Mouse (Mus musculus): Measurements from ENCODE around the gene Cmtr1. TPM values are rescaled to one million over a fixed set of nuclear protein-coding genes. Genes with fewer than 3 reads are reported as not detected.

The Cmtr1 gene
- polyA plus RNA-seq, 1 experiment from 2014 or later, result 48.7 TPM

DNA sequence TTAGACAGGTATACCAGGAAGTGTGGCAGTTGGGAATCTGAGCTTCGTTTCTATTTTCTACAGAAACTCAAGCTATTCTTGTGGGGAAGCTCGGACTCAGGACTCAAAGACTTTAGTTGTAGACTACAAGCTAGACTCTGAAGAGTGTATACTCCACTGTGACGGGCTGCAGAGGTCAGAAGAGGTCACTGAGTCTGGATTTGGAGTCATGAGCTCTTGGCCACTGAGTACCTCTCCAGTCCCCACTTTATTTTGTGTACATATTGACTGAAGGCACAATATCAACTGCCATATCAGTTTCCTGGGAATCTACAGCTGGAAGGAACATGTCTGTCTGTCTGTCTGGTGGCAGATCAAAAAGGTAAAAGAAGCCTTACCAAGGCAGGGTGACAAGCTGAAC is 41.2 kb upstream of the Cmtr1 start:
- 80% methylated on average over 3 of the region's 3 CpGs for WGBS
- no peaks in the 10 kb centered on the region for H3K9me3 ChIP-seq (ENCODE audit: control insufficient read depth, low read length)
- no peak overlapping the region for H3K9ac ChIP-seq (ENCODE audit: low read length)
- no peak for ATAC-seq (ENCODE audit: low FRiP score, low TSS enrichment)
- no peak overlapping the region for H3K4me2 ChIP-seq (replicated peaks; ENCODE audit: low read depth)
- no peaks in the 10 kb centered on the region for H3K27me3 ChIP-seq (ENCODE audit: control insufficient read depth, insufficient read depth, low read length)
- no peaks in the 10 kb centered on the region; the same call in 1 of the 2 replicates for H3K4me1 ChIP-seq (replicated peaks; ENCODE audit: control insufficient read depth, insufficient read depth)
- peaks cover 7% of the 10 kb centered on the region for H3K36me3 ChIP-seq (ENCODE audit: control insufficient read depth, insufficient read depth, low read length)
- H3K4me3 ChIP-seq (ENCODE audit: low read depth, low read length), result no peak overlapping the region
- no peak for DNase-seq (ENCODE audit: low spot score)
- TF ChIP-seq CTCF (IDR thresholded peaks at IDR 0.05; ENCODE audit: low read depth) (no peak), EP300 (optimal IDR thresholded peaks at IDR 0.05) (no peak)
- no peak overlapping the region for H3K27ac ChIP-seq (replicated peaks)

DNA sequence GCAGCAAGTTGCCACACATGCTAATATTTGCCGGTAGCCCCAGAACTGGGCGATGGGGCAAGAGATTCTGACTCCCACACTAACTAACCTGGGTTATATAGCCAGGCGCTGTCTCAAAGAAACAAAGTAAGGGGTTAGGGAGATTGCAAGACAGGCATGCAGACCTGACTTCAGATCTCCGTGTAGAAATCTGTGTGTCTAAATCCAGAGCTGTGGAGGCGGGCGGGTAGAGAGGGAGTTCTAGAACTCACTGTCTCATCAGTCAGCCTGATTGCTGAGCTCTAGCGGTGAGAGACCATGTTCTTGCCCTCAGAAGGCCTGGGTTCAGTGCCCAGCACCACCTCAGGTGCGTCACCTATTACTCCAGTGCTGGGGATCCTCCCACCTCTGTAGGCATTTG is 36.9 kb upstream of the Cmtr1 start:
- Histone ChIP-seq H3K4me1 (replicated peaks; ENCODE audit: control insufficient read depth, insufficient read depth) (no peaks in the 10 kb centered on the region), H3K27me3 (ENCODE audit: control insufficient read depth, insufficient read depth, low read length) (no peaks in the 10 kb centered on the region), H3K4me2 (replicated peaks; ENCODE audit: low read depth) (no peak overlapping the region), H3K9me3 (ENCODE audit: control insufficient read depth, low read length) (no peaks in the 10 kb centered on the region), H3K4me3 (ENCODE audit: low read depth, low read length) (no peak overlapping the region), H3K36me3 (ENCODE audit: control insufficient read depth, insufficient read depth, low read length) (peaks cover 20% of the 10 kb centered on the region), H3K27ac (replicated peaks) (no peak overlapping the region), H3K9ac (ENCODE audit: low read length) (no peak overlapping the region)
- TF ChIP-seq EP300 (optimal IDR thresholded peaks at IDR 0.05) (no peak), CTCF (IDR thresholded peaks at IDR 0.05; ENCODE audit: low read depth) (no peak)
- DNase-seq (ENCODE audit: low spot score) (no peak), ATAC-seq (ENCODE audit: low FRiP score, low TSS enrichment) (no peak)
- WGBS, result 91% methylated on average over 8 of the region's 8 CpGs

DNA sequence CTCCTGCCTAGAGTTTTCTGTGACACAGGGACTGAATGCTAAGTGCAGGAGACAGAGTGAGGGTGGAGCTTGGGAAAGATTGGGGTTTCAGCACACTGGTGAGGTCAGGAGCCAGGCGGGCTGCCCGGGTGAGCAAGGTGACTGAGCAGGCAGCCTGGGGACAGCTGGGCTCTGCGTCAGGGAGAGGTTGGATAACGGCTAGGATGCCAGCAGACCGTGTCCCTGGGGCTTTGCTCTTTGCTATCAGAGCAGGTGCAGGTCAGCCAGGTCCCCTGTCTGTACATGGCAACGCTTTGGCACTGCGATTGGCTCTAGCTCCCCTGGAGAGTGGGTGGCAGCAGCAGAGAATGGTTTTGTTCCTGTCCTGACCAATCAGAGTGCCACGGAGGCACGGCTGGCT is 33.1 kb upstream of the Cmtr1 start:
- DNase-seq (ENCODE audit: low spot score) (no peak), ATAC-seq (ENCODE audit: low FRiP score, low TSS enrichment) (no peak)
- Histone ChIP-seq H3K36me3 (ENCODE audit: control insufficient read depth, insufficient read depth, low read length) (peaks cover 26% of the 10 kb centered on the region), H3K27me3 (ENCODE audit: control insufficient read depth, insufficient read depth, low read length) (no peaks in the 10 kb centered on the region), H3K9ac (ENCODE audit: low read length) (no peak overlapping the region), H3K4me3 (ENCODE audit: low read depth, low read length) (no peak overlapping the region), H3K27ac (replicated peaks) (no peak overlapping the region), H3K9me3 (ENCODE audit: control insufficient read depth, low read length) (no peaks in the 10 kb centered on the region), H3K4me1 (replicated peaks; ENCODE audit: control insufficient read depth, insufficient read depth) (no peaks in the 10 kb centered on the region), H3K4me2 (replicated peaks; ENCODE audit: low read depth) (no peak overlapping the region)
- no peak for TF ChIP-seq EP300 (optimal IDR thresholded peaks at IDR 0.05)
- TF ChIP-seq CTCF (IDR thresholded peaks at IDR 0.05; ENCODE audit: low read depth), result no peak
- WGBS, result 92% methylated on average over 9 of the region's 9 CpGs

DNA sequence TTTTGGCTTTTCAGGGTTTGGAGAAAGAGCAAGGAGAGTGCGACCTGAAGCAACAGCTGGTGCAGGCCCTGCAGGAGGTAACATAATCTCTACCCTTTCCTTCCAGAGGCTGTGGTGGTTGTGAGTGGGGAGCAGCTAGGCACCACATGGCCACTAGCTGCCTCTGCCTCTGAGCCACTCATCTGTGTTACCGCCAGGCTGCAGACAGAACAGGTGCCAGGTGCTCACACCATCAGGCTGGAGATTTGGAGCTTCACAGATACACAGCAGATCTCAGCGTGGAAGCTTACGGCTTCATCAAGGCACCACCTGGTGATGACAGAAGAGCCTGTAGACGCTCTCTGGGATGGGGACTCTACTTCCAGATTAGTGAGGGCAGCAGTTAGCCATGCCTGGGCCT is 31.4 kb upstream of the Cmtr1 start:
- Histone ChIP-seq H3K4me1 (replicated peaks; ENCODE audit: control insufficient read depth, insufficient read depth) (no peaks in the 10 kb centered on the region), H3K9me3 (ENCODE audit: control insufficient read depth, low read length) (no peaks in the 10 kb centered on the region), H3K36me3 (ENCODE audit: control insufficient read depth, insufficient read depth, low read length) (peaks cover 28% of the 10 kb centered on the region), H3K4me2 (replicated peaks; ENCODE audit: low read depth) (no peak overlapping the region), H3K27me3 (ENCODE audit: control insufficient read depth, insufficient read depth, low read length) (no peaks in the 10 kb centered on the region), H3K27ac (replicated peaks) (no peak overlapping the region), H3K9ac (ENCODE audit: low read length) (no peak overlapping the region), H3K4me3 (ENCODE audit: low read depth, low read length) (no peak overlapping the region)
- 89% methylated on average over 5 of the region's 5 CpGs for WGBS
- no peak for ATAC-seq (ENCODE audit: low FRiP score, low TSS enrichment)
- DNase-seq (ENCODE audit: low spot score), result no peak
- TF ChIP-seq EP300 (optimal IDR thresholded peaks at IDR 0.05) (no peak), CTCF (IDR thresholded peaks at IDR 0.05; ENCODE audit: low read depth) (no peak)

DNA sequence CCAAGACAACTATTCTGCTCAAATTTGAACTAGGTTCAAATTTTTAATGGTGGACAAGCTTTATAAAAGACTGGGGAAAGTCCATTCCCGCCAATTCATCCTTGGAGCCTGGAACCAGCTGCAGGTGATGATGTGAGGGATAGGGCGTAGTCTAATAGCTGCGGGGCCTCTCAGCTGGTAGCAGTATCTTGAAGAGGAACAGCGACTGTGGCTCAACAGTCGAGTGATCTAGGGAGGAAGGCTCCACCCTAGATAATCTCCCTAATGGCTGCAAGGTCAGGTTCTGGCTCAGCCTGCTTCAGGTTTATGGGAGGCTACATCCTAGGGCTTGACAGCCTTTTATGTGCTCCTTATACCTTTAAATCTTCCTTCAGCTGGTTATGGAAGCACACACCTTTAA is 30.8 kb upstream of the Cmtr1 start:
- Histone ChIP-seq H3K9ac (ENCODE audit: low read length) (no peak overlapping the region), H3K27ac (replicated peaks) (no peak overlapping the region), H3K4me2 (replicated peaks; ENCODE audit: low read depth) (no peak overlapping the region), H3K4me3 (ENCODE audit: low read depth, low read length) (no peak overlapping the region), H3K9me3 (ENCODE audit: control insufficient read depth, low read length) (no peaks in the 10 kb centered on the region), H3K4me1 (replicated peaks; ENCODE audit: control insufficient read depth, insufficient read depth) (no peaks in the 10 kb centered on the region), H3K27me3 (ENCODE audit: control insufficient read depth, insufficient read depth, low read length) (no peaks in the 10 kb centered on the region), H3K36me3 (ENCODE audit: control insufficient read depth, insufficient read depth, low read length) (peaks cover 30% of the 10 kb centered on the region)
- DNase-seq (ENCODE audit: low spot score) (no peak), ATAC-seq (ENCODE audit: low FRiP score, low TSS enrichment) (no peak)
- TF ChIP-seq CTCF (IDR thresholded peaks at IDR 0.05; ENCODE audit: low read depth), result no peak
- TF ChIP-seq EP300 (optimal IDR thresholded peaks at IDR 0.05), result no peak
- WGBS, result 70% methylated on average over 5 of the region's 5 CpGs

DNA sequence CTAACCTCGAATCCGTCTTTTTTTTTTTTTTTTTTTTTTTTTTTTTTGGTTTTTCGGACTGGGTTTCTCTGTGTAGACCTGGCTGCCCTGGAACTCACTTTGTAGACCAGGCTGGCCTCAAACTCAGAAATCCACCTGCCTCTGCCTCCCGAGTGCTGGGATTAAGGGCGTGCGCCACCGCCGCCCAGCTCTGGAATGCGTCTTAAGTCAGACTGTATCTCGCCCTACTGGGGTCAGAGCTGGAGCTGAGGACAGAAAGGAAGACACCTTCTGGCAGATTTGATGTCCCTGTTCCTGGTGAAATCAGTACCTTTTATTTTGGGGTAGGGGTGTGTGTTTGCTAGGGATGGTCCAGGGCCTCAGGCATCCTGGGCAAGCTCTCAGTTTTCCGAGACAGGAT is 28.1 kb upstream of the Cmtr1 start:
- Histone ChIP-seq H3K4me1 (replicated peaks; ENCODE audit: control insufficient read depth, insufficient read depth) (no peaks in the 10 kb centered on the region), H3K27me3 (ENCODE audit: control insufficient read depth, insufficient read depth, low read length) (no peaks in the 10 kb centered on the region), H3K9ac (ENCODE audit: low read length) (no peak overlapping the region), H3K4me3 (ENCODE audit: low read depth, low read length) (no peak overlapping the region), H3K27ac (replicated peaks) (no peak overlapping the region), H3K4me2 (replicated peaks; ENCODE audit: low read depth) (no peak overlapping the region), H3K9me3 (ENCODE audit: control insufficient read depth, low read length) (no peaks in the 10 kb centered on the region), H3K36me3 (ENCODE audit: control insufficient read depth, insufficient read depth, low read length) (peaks cover 30% of the 10 kb centered on the region)
- ATAC-seq (ENCODE audit: low FRiP score, low TSS enrichment) (no peak), DNase-seq (ENCODE audit: low spot score) (no peak)
- WGBS, result 90% methylated on average over 11 of the region's 11 CpGs
- TF ChIP-seq EP300 (optimal IDR thresholded peaks at IDR 0.05) (no peak), CTCF (IDR thresholded peaks at IDR 0.05; ENCODE audit: low read depth) (no peak)

Data from stomach, postnatal 0 days (tissue).